Mouse (Mus musculus) heart, embryonic 10.5 days (tissue): ENCODE measurements around the gene Utp4. TPM values are rescaled to one million over a fixed set of nuclear protein-coding genes. Genes with fewer than 3 reads are reported as not detected.
"Not testable (repeated sequence)": the region's sequence is repeated elsewhere in the genome, so short reads cannot be mapped to it uniquely, and the experiment has no call there.

Experiments used
- DNase-seq: peaks from one replicate; pipeline ENCODE4 v3.0.0-alpha.2; 2017; ENCODE audit warnings: low spot score
- H3K27ac ChIP-seq: fragments of 300-500 bp; sonication (generic); 2 replicates; pipeline ENCODE4 v1.5.1; 2016; ENCODE audit warnings: mild to moderate bottlenecking
- H3K27me3 ChIP-seq: fragments of 300-500 bp; sonication (generic); 2 replicates; pipeline ENCODE4 v1.6.1; 2016; ENCODE audit warnings: mild to moderate bottlenecking; ENCODE audit not compliant: poor library complexity, insufficient read depth, severe bottlenecking
- H3K36me3 ChIP-seq: fragments of 300-500 bp; sonication (generic); 2 replicates; pipeline ENCODE4 v1.6.1; 2016; ENCODE audit warnings: mild to moderate bottlenecking, moderate library complexity
- H3K4me1 ChIP-seq: fragments of 300-500 bp; sonication (generic); 2 replicates; pipeline ENCODE4 v1.6.1; 2016; ENCODE audit warnings: mild to moderate bottlenecking
- H3K4me3 ChIP-seq: fragments of 300-500 bp; sonication (generic); 2 replicates; pipeline ENCODE4 v1.5.1; 2016; ENCODE audit warnings: mild to moderate bottlenecking, moderate library complexity
- H3K9me3 ChIP-seq: fragments of 300-500 bp; sonication (generic); 2 replicates; pipeline ENCODE4 v1.6.1; 2016; ENCODE audit warnings: mild to moderate bottlenecking, moderate library complexity
- WGBS: fragments of 180-500 bp; shearing (Covaris S2); methylation state at CpG from one replicate; pipeline ENCODE4 v1.1.7; 2016; 5-methylcytosine and 5-hydroxymethylcytosine counted together
- polyA plus RNA-seq: library from polyadenylated mRNA; unstranded; fragments of >200 nt; fragmentation: Nextera tagmentation; extraction: Ambion mirVana; gene quantifications from 2 replicates; pipeline ENCODE4 v1.2.1, GENCODE M21; 2016

Gene Utp4
- polyA plus RNA-seq, 1 experiment from 2014 or later: 79.9 TPM

DNA sequence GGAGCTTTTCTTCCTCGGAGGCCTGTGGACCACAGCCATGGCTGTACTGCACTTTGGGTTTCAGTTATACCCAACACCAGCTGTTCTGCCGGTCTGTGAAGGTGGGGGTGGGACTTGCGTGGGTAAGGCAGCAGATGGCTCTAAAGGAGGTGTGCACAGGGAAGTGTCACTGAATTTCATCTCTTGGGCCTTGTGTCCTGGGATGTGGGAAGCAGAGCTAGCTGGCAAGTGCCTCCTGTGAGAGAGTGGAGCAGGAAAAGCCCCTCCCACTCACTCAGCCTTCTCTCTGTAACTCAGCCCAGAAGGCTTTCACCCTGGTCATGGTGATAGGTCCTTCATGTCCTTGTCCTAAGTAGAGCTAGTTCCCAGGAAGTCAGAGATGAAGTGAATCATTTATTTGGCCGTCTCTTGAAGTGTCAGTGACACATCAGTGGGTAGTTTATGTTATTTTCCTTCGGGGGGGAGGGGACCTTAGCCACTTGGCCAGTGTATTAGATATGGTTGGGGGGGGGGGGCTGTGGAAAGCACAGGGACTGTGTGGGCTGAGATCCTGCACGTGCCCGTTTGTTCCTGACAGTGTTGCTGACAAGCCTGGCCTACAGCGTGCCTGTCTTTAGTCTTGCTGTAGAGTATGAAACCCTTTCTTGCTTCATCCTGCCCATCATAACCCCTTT, 26.4 kb downstream of the Utp4 start:
- no peak for DNase-seq
- Histone ChIP-seq H3K4me1 (peaks cover 4% of the 10 kb centered on the region; the same call in 1 of the 2 replicates), H3K4me3 (no peak overlapping the region), H3K9me3 (no peaks in the 10 kb centered on the region), H3K27ac (no peak overlapping the region), H3K36me3 (peaks cover 87% of the 10 kb centered on the region), H3K27me3 (no peaks in the 10 kb centered on the region)
- WGBS: 93% methylated on average over 8 of the region's 8 CpGs

DNA sequence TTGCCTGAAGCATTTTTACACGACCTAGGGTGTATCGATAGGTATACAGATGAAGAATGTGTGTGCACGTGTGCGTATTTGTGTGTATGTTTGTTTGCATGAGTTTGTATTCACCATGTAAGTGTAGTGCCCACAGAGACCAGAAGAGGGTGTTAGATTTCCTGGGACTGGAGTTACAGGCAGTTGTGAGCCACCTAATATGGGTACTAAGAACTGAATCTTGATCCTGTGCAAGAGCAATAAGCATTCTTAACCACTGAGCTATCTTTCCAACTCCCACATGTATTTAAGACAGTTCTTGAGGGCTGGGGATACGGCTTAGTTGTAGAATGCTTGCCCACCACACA, 26.9 kb downstream of the Utp4 start:
- Histone ChIP-seq H3K9me3 (no peaks in the 10 kb centered on the region), H3K36me3 (peaks cover 81% of the 10 kb centered on the region), H3K27ac (no peak overlapping the region), H3K27me3 (no peaks in the 10 kb centered on the region), H3K4me3 (no peak overlapping the region), H3K4me1 (peaks cover 4% of the 10 kb centered on the region; the same call in 1 of the 2 replicates)
- 95% methylated on average over 5 of the region's 5 CpGs for WGBS
- no peak for DNase-seq

DNA sequence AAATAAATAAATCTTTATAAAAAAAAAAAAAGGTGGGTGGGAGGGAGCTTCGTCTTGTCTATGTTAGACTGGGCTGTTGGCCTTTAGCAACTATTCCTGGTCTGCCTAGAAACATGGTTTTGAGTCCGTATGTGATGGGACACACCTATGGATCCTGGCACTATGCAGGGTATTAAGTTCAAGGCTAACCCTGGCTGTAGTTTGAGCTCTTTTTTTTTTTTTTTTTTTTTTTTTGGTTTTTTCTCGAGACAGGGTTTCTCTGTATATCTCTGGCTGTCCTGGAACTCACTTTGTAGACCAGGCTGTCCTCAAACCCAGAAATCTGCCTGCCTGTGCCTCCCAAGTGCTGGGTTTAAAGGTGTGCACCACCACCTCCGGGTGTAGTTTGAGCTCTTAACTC, 30.6 kb downstream of the Utp4 start:
- Histone ChIP-seq H3K36me3 (peaks cover 45% of the 10 kb centered on the region), H3K27ac (no peak overlapping the region)
- WGBS: 87% methylated on average over 4 of the region's 4 CpGs

DNA sequence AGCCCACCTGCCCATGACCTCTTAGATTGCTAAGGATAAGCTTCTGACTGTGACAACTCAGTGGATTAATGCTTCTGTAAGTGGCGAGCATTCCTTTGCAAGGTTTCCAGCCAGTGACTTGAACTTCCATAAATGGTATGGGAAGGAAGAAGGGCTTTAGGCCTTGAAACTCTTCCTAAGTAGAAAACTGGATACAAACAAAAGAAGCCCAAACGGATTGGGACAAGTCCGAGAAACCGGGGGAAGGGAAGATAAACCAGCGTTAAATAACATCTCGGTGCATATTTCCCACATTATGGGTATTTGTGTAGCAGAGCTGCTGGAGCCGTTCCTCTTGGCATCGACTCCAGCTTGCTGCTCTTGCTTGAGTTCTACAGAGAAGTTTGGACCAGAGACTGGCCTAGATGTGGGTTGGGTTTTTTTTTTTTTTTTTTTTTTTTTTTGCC, 31.5 kb downstream of the Utp4 start:
- WGBS: 77% methylated on average over 8 of the region's 8 CpGs
- no peaks in the 10 kb centered on the region for H3K27me3 ChIP-seq
- no peak overlapping the region for H3K27ac ChIP-seq
- peak; percentile 46 for DNase-seq
- peaks cover 4% of the 10 kb centered on the region; the same call in 1 of the 2 replicates for H3K4me1 ChIP-seq
- no peak overlapping the region for H3K4me3 ChIP-seq
- peaks cover 36% of the 10 kb centered on the region for H3K36me3 ChIP-seq
- no peaks in the 10 kb centered on the region for H3K9me3 ChIP-seq

More for the DNA sequence above, 30.6 kb downstream of the Utp4 start:
- no peak for DNase-seq
- Histone ChIP-seq H3K4me1 (peaks cover 4% of the 10 kb centered on the region; the same call in 1 of the 2 replicates), H3K27me3 (no peaks in the 10 kb centered on the region), H3K9me3 (no peaks in the 10 kb centered on the region), H3K4me3 (no peak overlapping the region)

DNA sequence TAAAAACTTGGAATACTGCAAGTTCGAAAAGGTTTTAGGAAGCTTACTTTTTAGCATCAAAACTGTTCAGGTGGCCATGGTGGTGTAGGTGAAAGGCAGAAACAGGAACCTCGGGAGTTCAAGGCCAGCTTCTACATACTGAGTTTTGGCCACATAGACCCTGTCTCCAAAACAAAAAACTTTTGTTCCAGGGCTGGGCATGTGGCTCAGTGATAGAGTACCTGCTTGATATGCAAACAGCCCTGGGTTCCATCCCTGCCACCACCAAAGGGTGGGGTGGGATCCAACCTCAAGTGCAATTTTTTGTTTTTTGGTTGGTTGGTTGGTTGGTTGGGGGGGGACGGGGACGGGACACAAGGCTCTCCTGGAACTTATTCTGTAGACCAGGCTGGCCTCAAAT, 32.0 kb downstream of the Utp4 start:
- Histone ChIP-seq H3K27ac (no peak overlapping the region), H3K4me3 (no peak overlapping the region), H3K9me3 (no peaks in the 10 kb centered on the region), H3K27me3 (no peaks in the 10 kb centered on the region), H3K4me1 (peaks cover 4% of the 10 kb centered on the region; the same call in 1 of the 2 replicates), H3K36me3 (peaks cover 31% of the 10 kb centered on the region)
- no peak for DNase-seq
- WGBS: 90% methylated on average over 4 of the region's 4 CpGs

DNA sequence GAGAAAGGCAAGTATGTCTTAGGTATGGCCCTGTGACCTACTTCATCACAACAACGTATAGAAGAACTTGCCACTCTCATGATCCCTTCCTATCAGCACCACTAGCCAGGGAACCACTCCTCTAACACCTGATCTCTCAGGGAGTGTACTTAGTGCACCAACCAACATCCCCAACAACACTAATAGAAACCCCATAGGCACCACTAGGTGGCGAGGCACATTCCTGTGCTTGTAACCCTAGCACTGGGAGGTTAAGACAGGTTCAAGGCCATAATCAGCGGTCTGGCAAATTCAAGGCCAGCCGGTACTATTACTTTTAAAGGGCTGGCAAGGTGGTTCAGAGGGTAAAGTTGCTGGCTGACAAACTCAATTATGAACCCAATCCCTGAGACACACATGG, 33.8 kb downstream of the Utp4 start:
- Histone ChIP-seq H3K9me3 (no peaks in the 10 kb centered on the region), H3K27me3 (no peaks in the 10 kb centered on the region), H3K4me1 (peaks cover 5% of the 10 kb centered on the region; the same call in 1 of the 2 replicates), H3K36me3 (peaks cover 14% of the 10 kb centered on the region), H3K27ac (no peak overlapping the region), H3K4me3 (no peak overlapping the region)
- no peak for DNase-seq
- 48% methylated on average over 4 of the region's 4 CpGs for WGBS

DNA sequence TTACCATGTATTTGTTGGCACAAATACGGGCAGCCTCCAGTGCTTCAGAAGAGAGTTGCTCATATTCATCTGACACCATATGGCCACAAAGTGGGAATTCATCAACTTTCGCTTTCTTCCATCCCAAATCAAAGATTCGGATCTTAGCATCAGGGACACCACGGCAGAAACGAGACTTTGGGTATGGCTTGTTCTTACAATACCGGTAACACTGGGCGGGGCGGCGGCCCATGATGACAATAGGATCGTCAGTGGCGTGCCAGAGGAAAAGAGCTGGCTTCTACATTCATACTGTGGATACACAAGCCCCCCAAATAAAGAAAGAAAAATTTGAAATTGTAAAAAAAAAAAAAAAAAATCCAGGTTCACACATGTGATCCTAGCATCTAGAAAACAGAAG, 34.7 kb downstream of the Utp4 start:
- not testable (repeated sequence) for H3K27me3 ChIP-seq, H3K4me3 ChIP-seq, H3K36me3 ChIP-seq, DNase-seq, H3K27ac ChIP-seq, H3K9me3 ChIP-seq
- WGBS: 90% methylated on average over 11 of the region's 11 CpGs
- peaks cover 10% of the 10 kb centered on the region for H3K4me1 ChIP-seq

DNA sequence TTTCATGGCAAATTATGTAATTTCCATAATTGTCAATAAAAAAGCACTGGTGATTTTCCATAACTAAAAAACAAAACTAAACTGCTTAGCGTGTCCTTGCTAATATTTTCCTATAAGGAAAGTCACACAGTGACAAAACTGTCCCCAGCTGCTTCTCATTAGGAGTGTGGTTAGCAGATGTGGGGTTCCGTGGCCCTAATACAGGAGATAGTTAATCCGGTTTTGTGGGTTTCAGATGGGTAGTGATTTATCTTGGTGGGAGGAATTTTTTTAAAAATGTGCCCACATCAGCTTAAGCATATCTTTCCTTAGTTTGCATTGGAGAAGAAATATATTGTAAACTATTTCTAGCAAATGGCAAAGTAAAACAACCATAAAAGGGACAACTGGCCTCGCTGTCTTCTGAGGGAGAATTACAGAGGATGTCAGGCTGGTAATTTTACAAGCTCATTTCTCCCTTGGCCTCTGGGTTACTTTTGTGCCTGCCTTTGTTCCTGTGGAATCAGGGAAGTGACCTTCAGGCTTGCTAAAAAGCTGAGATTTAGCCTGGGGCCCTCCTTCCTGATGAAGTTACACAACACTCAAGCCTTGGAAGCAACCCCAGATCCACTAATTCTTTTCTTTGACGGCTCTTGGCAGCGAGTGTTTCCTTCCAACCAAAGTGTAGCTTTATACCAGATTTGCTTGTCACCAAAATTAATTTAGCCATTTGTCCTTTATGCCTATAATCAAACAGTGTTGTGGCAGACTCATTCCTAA, 35.9 kb downstream of the Utp4 start:
- H3K27ac ChIP-seq: 0 out of 2 replicates have a peak overlapping the region, but pooled peaks have one; percentile 31
- H3K27me3 ChIP-seq: no peaks in the 10 kb centered on the region
- peaks cover 10% of the 10 kb centered on the region for H3K4me1 ChIP-seq
- H3K9me3 ChIP-seq: no peaks in the 10 kb centered on the region
- no peaks in the 10 kb centered on the region for H3K36me3 ChIP-seq
- no peak for DNase-seq
- WGBS: 76% methylated on average over 6 of the region's 6 CpGs
- no peak overlapping the region for H3K4me3 ChIP-seq

DNA sequence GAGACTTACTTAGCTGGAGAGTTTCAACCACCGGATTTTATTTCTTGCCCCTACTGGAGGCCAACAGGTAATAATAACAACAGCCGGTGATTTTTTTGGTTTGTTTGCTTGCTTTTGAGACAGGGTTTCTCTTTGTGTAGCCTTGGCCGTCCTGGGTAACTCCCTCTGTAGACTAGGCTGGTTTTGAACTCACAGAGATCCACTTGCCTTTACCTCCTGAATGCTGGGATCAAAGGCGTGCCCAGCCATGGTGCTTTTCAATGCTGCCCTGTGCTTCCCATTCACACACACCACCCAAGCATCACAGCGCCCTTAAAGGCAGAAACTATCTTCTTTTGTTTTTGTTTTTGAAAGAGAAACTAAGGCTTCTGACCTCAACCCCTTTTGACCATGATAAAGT, 36.5 kb downstream of the Utp4 start:
- no peak for DNase-seq
- Histone ChIP-seq H3K36me3 (no peaks in the 10 kb centered on the region), H3K27ac (no peak overlapping the region), H3K4me3 (no peak overlapping the region), H3K27me3 (no peaks in the 10 kb centered on the region), H3K9me3 (no peaks in the 10 kb centered on the region), H3K4me1 (peaks cover 6% of the 10 kb centered on the region)
- WGBS: 82% methylated on average over 5 of the region's 5 CpGs

DNA sequence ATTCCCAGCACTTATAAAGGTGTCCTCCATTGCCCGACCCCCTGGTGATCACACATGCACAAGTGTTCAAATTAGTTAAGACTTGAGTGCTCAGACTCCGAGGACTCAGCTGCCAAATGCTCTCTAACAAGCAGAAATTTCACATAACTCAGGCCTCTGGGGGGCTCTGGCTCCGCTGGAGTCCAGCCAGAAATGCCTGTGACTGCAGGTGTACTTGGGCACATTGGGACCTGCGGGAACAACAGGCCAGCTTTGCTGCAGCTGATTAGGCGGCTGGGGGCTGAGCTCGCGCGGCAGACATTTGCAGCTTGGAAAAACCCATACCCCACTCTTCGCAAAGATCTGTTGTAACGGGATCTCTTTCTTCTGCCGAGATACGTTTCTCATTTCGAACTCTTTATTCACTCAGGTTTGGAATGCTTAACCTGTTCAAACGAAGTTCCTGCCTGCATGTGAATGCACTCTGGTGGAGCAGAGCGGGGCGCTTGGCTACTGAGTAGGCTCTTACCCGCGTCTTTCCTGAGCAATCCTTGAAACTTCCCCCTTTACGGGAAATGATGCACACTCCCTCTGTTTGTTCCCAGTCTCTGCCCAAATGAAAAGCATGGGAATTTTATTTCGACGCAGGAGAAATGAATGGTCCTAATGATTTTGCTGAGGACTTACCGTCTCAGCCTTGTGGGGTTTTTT, 39.1 kb downstream of the Utp4 start:
- Histone ChIP-seq H3K4me3 (peak overlapping the region; percentile 50), H3K36me3 (no peaks in the 10 kb centered on the region), H3K4me1 (peaks cover 18% of the 10 kb centered on the region), H3K27ac (peak overlapping the region; percentile 75; the same call in 1 of the 2 replicates), H3K27me3 (no peaks in the 10 kb centered on the region), H3K9me3 (no peaks in the 10 kb centered on the region)
- no peak for DNase-seq
- WGBS: 16% methylated on average over 22 of the region's 22 CpGs

DNA sequence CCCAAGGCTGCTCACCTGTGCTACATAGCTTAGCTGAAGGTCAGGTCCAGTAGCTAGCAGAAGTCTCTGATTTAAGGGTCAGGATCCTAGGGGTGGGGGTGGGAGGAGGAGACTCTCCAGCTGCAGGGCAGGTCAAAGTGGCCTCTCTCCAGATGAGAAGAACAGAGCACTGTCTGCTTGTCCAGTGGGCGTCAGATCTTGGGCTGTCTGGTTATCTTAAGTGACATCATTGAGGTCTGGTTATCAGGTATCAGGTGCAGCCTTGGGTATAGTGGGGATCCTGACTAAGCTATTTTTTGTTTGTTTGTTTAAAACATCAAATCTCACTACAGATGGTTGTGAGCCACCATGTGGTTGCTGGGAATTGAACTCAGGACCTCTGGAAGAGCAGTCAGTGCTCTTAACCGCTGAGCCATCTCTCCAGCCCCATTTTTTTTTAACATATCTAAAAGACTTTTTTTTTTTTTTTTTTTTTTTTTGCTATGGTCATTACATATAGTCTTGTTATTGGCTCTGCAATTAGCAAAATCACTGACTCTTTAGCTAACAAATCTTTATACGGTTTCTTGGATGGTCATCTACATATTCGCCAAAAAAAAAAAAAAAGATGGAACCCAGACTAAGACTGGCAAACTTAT, 40.2 kb downstream of the Utp4 start:
- peaks cover 21% of the 10 kb centered on the region for H3K4me1 ChIP-seq
- 77% methylated on average over 4 of the region's 4 CpGs for WGBS

DNA sequence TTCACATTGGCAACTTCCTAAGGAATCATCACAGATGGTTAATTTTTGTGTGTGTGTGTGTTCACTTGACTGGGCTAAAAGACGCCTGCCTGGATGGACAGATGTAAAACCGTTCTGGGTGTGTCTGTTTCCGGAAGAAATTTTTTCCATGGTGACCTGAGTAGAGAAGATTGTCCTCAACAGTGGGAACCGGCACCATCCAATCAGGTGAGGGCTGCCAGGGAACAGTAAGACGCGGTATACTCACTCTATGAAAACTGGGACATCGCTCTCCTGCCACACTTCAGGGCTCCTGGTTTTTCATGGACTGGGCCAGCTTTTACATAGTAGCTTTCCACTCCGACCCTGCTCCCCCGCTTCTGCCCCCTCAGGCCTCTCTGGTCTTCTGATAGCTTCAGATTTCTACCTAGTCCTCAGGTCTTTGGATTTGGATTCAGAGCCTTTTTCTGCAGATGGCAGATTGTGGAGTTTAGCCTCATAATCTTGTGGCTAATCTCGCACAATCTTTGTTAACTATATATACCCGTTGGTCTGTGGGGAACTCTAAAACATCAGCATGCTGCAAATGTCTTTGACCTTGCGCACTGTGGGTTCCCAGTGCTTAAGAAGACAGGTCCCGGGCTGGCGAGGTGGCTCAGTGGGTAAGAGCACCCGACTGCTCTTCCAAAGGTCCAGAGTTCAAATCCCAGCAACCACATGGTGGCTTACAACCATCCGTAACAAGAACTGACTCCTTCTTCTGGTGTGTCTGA, 41.0 kb downstream of the Utp4 start:
- H3K36me3 ChIP-seq: no peaks in the 10 kb centered on the region
- no peak overlapping the region for H3K27ac ChIP-seq
- H3K9me3 ChIP-seq: no peaks in the 10 kb centered on the region
- H3K27me3 ChIP-seq: no peaks in the 10 kb centered on the region
- H3K4me3 ChIP-seq: no peak overlapping the region
- H3K4me1 ChIP-seq: peaks cover 22% of the 10 kb centered on the region
- WGBS: 71% methylated on average over 16 of the region's 16 CpGs
- no peak for DNase-seq

More for the DNA sequence above, 40.2 kb downstream of the Utp4 start:
- H3K9me3 ChIP-seq: no peaks in the 10 kb centered on the region
- H3K27ac ChIP-seq: no peak overlapping the region
- no peak for DNase-seq
- H3K36me3 ChIP-seq: no peaks in the 10 kb centered on the region
- no peaks in the 10 kb centered on the region for H3K27me3 ChIP-seq
- no peak overlapping the region for H3K4me3 ChIP-seq
